Mouse (Mus musculus): ENCODE data around the gene Itga2.

The Itga2 gene

GRCm38 (mm10) chr13:114931775-114932294 is at the start of gene Itga2:
Itga2 (minus strand) TSS chr13:114932100.
- DNase-seq = peak; percentile 67

- no peak for DNase-seq
Measured at GRCm38 (mm10) chr13:114980831-114981419, 49.0 kb upstream of the Itga2 start.

GRCm38 (mm10) chr13:114974484-114975042 is 42.7 kb upstream of the Itga2 start:
- no peak for DNase-seq

GRCm38 (mm10) chr13:114971905-114972304 is 40.0 kb upstream of the Itga2 start:
- no peak for DNase-seq

- peak; percentile 57 for DNase-seq
Measured at GRCm38 (mm10) chr13:114964233-114964632, 32.3 kb upstream of the Itga2 start.

- DNase-seq = no peak
Measured at GRCm38 (mm10) chr13:114954516-114954915, 22.6 kb upstream of the Itga2 start.

- DNase-seq = no peak
Measured at GRCm38 (mm10) chr13:114933541-114933940, 1.6 kb upstream of the Itga2 start.

GRCm38 (mm10) chr13:114930996-114931649 is 777 bp downstream of the Itga2 start:
- DNase-seq = peak; percentile 18

GRCm38 (mm10) chr13:114924785-114925184 is 7.1 kb downstream of the Itga2 start:
- DNase-seq = no peak

GRCm38 (mm10) chr13:114923331-114923730 is 8.6 kb downstream of the Itga2 start:
- peak; percentile 6 for DNase-seq

GRCm38 (mm10) chr13:114915767-114916166 is 16.1 kb downstream of the Itga2 start:
- peak; percentile 12 for DNase-seq

GRCm38 (mm10) chr13:114914963-114915362 is 16.9 kb downstream of the Itga2 start:
- DNase-seq = no peak

GRCm38 (mm10) chr13:114914559-114914958 is 17.3 kb downstream of the Itga2 start:
- DNase-seq = no peak

GRCm38 (mm10) chr13:114910629-114911028 is 21.3 kb downstream of the Itga2 start:
- DNase-seq = no peak

- DNase-seq = no peak
Measured at GRCm38 (mm10) chr13:114909514-114909913, 22.4 kb downstream of the Itga2 start.

GRCm38 (mm10) chr13:114907876-114908275 is 24.0 kb downstream of the Itga2 start:
- DNase-seq = no peak

- DNase-seq = peak; percentile 5
Measured at GRCm38 (mm10) chr13:114896751-114897386, 35.0 kb downstream of the Itga2 start.

- peak; percentile 11 for DNase-seq
Measured at GRCm38 (mm10) chr13:114895896-114896295, 36.0 kb downstream of the Itga2 start.

- DNase-seq = no peak
Measured at GRCm38 (mm10) chr13:114894718-114895117, 37.2 kb downstream of the Itga2 start.

GRCm38 (mm10) chr13:114891655-114892054 is 40.2 kb downstream of the Itga2 start:
- DNase-seq = no peak

- no peak for DNase-seq
Measured at GRCm38 (mm10) chr13:114887695-114888094, 44.2 kb downstream of the Itga2 start.

GRCm38 (mm10) chr13:114887293-114887692 is 44.6 kb downstream of the Itga2 start:
- no peak for DNase-seq

- peak; percentile 5 for DNase-seq
Measured at GRCm38 (mm10) chr13:114885171-114885570, 46.7 kb downstream of the Itga2 start.

GRCm38 (mm10) chr13:114878667-114879066 is 53.2 kb downstream of the Itga2 start:
- no peak for DNase-seq
